Mouse (Mus musculus) left cerebral cortex, postnatal 14 days (tissue): ENCODE measurements at regions not wholly inside any gene's neighbourhood (a gene's known extent, or its start where the extent isn't known, plus 50 kb on each side); places are given as distances from the start of the nearest gene placed in this dataset.

Source experiments
- DNase-seq, 2 experiments: peaks; one replicate each; pipeline ENCODE4 v3.0.0; 2021 to 2022; ENCODE audit warnings: low spot score in 2 of 2, mixed read lengths in 1 of 2
- intact Hi-C: fragments of 180-260 bp; cut with DNase I; formaldehyde crosslinking; loops from one replicate; pipeline ENCODE4 v1.15.1; 2025

DNA sequence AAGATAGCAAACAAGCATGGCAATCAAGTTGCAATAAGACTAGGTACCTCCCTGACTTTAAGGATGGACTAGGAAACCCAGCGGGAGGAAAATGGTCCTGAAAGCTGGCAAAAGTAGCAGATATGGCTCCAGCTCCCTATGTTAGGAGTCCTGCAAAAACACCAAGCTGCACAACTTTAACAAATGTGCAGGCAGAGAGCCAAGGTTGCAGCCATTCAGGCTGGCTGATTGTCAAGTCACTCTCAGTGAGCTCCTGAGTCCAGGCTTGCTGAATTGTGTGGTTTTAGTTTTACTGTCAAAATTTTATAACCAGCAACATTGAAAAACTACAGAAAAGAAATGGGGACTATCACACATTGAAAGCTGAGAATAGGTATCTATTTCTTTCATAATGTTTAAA lies 1122.8 kb upstream of the Slc10a2 start:
- no peak for DNase-seq
- intact Hi-C loops: no loop called here

DNA sequence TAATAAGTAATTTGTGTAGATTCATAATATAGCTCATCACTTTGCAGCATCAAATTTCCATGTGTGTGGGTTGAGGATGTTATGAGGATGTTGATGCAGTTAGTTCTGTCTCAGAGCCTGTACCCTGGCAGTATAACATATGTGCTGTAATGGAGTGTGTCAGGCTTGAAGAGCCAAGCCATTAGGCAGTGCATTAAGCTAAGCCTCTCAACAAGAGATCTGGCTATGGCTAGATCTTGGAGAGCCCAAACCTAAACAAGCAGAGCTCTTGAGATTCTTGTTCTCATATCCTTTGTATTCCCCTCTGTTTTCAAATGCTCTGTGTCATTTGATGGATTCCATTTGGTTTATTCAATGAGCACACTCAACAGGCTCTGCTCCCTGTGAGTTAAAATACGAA lies 1120.0 kb upstream of the Slc10a2 start:
- intact Hi-C loops: no loop called here
- no peak for DNase-seq

DNA sequence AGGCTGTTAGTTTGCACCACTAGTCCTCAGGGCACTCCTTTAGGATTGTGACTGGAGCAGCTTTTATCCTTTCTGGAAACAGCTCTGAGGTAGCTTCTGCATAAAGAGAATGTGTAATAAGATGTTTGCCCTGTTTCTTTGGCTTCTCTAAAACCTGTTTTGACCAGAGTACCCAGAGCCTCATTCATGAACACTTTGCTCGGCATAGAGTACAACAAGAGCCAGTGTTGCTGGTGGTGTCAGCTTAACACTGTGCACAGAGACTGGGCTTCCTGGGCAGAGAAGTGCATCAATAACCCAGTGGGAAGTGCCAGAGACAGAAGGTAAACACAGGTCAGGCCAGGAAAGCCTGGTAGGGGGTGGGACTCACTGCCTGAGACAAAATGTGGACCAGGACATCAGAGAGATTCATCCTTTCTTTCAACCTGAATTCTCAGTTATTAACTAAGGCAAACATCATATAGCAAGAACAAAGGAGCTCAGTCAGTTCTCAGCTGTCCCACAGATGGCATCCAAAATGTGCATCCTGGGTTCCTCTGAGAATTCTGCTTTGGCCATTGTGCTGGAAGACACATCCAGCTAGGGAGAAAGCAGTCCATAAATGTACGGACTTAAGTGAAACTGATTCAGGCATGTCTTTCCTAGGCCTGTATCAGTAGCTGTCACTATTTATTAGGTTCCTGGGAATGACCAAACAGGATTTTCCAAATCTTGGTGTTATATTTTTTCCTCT lies 1102.6 kb upstream of the Slc10a2 start:
- intact Hi-C loops: no loop called here
- DNase-seq: peak in 1 of 2 experiments; percentile 1

DNA sequence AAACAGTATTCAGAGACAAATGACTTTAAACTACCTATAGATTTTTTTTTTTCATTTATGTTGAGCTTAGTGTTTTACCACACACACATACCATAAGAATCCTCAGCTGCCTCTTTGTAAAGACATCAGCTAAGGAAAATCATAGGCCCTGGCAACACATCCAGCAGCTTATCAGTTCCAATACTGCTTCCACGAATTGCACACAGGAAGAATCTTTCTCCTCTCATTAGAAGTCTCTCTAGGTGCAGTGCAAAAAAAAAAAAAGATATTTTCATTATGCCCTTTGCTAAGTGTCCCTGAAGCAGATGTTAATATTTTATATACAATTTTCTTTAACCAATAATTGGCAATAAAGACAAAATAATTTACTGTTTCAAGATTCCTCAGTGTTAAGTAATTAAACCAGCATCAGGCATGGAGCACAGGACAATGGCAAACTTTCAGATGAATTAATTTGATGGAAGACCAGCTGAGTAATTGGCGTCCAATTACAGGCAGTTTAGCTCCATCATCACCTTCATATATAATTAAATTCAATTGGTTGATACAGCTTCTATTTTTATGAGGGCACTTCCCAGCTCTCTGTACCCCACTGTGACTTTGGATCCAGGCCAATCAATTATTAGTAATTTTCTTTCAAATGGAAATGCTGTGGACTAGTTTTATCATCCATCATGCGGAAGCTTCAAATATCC lies 1099.0 kb upstream of the Slc10a2 start:
- DNase-seq: no peak
- intact Hi-C loops: no loop called here

DNA sequence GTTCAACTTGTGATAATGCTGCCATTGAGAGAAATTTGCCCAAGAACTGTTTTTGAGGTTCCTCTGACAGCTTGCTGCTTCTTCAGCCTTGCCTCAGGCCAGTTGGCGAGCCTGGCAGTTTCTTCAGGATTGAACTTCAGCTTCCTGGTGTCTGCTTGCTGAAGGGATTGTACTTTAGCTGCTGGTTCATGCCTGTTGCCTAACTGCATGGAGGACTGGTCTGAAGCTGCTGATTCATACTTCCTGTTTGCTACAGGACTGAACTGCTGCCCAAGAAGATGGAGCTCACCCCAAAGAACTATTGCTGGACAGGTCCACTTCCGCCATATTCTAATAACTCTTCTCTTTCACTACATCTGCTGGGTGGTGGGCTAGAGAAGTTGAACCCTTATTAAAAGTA lies 1086.3 kb upstream of the Slc10a2 start:
- intact Hi-C loops: no loop called here
- DNase-seq: no peak

DNA sequence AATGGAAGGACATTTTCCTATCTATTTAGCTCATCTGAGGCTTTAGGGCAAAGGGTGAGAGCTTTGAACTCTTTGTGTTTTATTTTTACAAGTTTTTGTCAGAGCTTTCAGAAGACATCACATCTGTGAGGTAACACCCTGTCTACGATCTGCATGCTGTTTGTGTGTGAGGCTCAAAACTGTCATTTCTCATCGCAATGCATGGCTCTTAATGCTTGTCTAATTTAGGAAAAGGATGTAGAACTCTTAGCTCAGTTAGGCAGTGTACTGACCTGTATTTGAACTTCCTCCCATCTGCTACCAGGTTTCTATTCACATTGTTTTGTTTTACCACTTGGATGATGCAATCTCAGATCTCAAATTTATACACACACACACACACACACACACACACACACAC lies 1083.3 kb upstream of the Slc10a2 start:
- intact Hi-C loops: no loop called here
- DNase-seq: no peak

DNA sequence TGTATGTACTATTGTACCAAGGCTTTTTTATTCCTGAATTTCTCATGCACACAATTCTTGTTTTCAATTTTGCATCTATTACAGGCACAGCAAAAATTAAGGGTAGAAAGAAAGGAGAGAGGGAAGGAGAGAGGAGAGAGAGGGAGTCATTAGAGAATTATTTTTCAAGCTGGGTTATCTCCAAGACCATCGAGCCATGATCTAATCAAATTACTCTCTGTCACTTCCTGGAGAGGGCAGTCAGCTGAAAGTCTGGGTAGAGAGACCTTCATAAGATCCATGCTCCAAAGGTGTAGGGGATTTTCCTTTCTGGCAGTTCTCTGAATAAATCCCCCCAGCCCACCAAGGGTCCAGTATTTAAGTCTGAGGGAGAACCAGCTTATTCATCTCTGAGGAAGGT lies 1081.4 kb upstream of the Slc10a2 start:
- intact Hi-C loops: no loop called here

DNA sequence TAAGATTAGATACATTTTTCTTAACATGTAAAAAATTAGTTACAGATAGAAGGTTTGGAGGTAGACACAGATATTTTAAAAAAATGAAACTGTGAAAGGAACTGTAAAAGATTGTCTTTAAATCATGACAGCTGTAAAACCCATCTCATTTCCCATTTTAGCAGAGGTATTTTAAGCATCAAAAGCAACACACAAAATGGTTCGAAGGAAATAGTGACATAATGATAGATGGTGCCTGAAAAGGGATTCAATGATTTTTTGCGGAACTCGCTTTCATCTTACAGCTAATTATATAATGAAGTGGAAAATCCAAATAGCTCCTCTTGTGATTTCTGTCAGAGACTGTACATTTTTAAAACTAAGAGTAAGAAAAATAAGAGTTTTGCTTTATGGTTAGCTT lies 1074.5 kb upstream of the Slc10a2 start:
- DNase-seq: peak in 1 of 2 experiments; percentile 7
- intact Hi-C loops: no loop called here

More for the DNA sequence above, 1081.4 kb upstream of the Slc10a2 start:
- DNase-seq: no peak

DNA sequence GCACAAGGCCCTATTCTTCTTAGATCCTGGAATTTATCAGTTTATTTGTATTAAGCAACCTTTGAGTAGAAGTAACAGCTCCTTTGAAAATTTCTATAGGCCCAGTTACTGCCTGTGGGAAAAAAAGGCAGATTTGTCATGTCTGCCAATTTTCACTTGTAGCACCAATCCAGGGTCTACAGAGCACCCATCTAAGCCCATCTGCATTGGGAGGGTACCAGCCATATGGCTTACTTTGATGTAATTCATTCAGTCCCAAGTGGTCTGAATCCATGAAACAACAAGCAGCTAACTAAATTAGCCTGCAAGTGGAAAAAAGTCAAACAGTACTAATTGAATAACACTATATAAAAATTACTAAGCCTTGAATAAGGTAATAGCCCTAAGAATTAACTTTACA lies 1061.3 kb upstream of the Slc10a2 start:
- no peak for DNase-seq
- intact Hi-C loops: no loop called here

DNA sequence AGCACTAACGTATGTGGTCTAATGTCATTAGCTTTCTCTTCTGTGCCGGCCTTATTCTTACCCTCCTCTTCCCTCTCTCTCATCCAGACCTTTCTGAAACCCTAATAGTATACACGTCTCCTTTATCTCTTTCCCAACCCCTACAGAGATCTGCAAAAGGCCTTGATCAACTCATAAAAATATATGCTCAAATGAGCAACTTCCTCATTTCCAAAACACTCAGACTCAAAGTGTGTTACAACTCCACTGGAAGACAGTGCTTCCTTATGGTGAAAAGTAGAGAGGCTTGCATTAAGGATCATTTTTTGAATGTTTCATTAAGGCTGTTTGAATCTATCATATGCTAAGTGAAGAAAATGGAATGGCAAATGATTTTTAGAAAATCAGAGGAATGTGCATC lies 1060.1 kb upstream of the Slc10a2 start:
- DNase-seq: no peak
- intact Hi-C loops: no loop called here

DNA sequence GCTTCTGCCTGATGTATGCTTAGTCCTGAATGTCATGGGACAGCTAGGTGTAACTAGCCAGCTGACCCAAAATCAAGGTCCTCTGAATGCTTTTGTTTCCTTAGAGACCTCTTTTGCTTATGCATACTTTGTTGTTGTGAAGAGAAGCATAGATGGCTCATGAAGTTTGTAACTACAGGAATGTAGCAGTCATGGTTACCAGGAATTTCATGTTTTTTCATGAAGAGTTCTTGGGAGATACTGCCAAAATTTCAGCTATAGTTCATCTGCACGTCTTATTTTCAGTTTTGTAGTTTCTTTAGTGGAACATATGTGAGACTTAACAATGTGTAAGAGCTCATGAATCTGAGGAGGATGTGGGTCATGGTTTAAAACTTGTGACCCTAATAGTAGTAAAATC lies 1059.6 kb upstream of the Slc10a2 start:
- intact Hi-C loops: no loop called here
- no peak for DNase-seq

DNA sequence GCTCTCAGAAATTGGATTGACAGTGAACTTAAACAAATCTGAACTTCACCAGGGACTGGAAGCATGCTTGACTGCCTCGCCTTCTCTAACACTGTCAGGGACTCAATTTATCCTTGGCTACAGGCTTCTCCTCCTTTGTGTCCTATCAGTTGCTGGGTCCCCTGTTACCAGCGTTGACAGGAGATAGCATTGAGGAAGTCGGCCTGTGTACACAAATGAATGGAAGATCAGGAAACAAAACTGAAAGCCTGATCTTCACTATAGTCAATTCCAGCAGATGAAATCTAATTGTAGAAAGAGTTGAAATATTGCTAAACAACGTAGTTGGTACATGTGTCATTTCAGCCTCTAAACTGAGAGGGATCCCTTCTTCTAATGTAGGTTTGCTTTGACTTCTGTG lies 1039.4 kb upstream of the Slc10a2 start:
- intact Hi-C loops: no loop called here
- DNase-seq: no peak

DNA sequence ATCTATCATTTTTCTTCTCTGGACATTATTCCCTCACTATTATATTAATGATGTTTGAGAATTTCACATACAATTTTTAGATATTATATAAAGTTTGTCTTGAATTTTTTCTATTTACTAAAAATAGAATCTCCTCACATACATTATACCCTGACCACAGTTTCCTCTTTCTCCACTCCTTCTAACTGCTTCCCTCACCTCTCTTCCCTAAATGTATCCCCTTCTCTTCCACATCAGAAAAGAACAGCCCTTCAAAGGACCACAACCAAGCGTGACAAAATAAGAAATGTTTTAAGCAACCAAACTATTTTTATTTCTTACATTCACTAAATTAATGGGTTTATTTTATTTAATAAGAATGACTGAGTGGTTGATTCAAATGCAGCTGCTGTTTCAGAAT lies 1034.9 kb upstream of the Slc10a2 start:
- intact Hi-C loops: no loop called here
- DNase-seq: no peak

DNA sequence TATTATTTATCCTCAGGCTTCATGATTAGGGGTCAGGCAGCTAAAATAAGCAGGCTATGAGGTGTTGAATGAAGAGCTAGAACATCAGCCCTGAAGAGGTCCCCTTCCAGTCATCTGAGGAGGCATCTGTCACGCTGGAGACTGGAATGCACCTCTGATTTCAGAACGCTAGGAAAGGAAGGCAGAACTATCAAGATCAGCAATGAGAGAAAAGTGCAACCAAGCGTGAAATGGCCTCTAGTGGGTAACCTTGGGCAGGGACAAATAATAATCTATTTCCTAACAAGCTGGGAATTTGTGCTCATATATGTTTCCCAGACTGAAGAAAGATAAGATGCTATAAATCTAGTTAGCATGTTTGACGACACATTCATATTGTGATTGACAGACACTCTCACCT lies 1034.0 kb upstream of the Slc10a2 start:
- intact Hi-C loops: no loop called here

DNA sequence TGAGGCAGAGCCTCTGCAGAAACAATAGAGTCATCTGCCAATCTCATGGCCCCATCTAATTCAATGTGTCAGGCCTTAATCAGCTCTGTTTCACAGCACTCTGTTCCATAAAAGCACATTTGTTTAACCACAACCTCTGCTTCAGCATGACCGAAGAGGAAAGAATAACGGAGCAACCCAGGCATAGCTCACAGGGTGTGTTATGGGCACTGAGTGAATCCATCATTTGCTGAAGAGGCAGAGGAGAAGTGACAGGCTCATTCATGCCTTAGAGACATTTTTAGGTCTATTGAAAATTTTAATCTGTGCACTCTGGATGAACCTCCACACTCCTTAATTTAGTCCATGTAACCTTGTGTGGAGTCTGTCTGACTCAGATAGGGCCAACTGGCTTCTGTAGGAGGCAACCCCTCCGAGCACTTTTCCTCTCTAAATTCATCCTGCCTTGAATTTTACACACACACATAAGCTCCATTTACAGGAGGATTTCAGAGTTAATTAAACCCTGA lies 1027.1 kb upstream of the Slc10a2 start:
- no peak for DNase-seq
- intact Hi-C loops: no loop called here

More for the DNA sequence above, 1034.0 kb upstream of the Slc10a2 start:
- no peak for DNase-seq

DNA sequence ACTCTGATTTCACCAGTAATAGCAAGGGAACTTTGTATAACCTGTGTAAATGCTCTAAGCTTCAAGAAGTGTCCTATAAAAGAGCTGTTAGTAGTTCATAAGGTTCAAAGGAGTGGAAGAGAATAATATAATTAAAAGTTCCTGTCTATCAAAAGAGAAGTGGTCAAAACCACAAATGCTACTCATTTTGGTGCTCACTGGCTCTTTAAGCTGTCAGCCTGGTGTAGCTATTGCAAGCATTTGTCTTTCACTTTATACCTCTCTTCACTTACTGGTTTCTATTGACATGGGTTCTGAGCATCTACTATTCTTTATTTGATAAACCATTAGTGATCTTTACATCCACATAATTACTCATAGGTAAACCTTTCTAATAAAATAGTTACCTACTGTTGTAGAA lies 1020.1 kb upstream of the Slc10a2 start:
- no peak for DNase-seq
- intact Hi-C loops: no loop called here

DNA sequence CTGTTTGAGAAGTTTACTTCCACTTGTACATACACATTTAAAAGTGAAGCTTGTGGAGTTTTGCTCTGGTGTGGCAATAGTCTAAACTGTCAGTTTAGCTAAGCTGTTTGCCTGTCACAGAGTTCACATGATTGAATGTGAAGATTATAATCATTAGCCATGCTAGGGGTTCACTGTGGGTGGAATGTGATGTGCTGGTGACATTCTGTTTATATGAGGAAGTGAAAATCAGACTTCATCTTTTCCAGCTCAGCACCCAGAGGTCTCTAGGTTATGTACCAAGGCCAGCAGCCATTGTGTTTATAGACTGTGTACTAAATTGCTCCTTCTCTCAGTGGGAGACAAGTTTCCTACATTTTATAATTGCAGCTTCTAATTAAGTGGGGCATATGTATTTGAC lies 1014.4 kb upstream of the Slc10a2 start:
- intact Hi-C loops: no loop called here
- no peak for DNase-seq

DNA sequence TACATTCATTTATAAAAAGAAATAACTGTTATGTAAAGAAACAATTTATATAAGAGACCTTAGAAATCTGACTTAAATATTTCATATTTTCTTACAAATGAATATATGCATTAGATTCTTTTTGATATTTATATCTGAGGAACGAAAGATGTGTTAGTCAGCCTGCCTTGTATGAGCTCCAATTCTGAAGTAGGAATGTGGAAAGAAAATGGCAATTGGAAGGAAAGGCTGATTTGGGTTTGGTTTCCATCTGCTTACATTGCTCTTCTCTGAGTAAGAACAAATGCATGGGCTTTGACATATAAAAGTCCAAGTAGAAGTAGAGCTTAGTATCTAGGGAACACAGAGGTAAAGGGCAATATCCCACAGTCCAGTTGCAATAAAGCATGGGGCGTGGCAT lies 1006.2 kb upstream of the Slc10a2 start:
- intact Hi-C loops: no loop called here
- peak in 1 of 2 experiments; percentile 14 for DNase-seq

DNA sequence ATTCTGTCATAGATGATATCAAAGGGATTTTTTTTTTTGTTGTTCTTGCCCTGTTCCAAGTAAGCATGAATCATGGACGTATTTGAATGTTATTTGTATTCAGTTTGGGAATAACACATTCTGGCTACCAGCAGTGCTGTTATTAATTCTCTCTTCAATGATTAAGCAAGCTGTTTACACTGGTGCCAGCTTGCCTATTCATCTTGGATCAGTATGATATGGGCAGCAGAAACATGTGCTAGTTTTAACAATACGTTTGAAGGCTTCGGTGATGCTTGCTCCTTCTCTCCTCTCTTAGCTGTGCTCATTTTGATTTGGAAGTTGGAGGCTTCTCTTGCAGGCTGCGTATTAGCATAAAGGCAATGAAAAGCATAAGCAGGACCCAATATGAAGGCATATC lies 984.9 kb upstream of the Slc10a2 start:
- no peak for DNase-seq
- intact Hi-C loops: no loop called here

DNA sequence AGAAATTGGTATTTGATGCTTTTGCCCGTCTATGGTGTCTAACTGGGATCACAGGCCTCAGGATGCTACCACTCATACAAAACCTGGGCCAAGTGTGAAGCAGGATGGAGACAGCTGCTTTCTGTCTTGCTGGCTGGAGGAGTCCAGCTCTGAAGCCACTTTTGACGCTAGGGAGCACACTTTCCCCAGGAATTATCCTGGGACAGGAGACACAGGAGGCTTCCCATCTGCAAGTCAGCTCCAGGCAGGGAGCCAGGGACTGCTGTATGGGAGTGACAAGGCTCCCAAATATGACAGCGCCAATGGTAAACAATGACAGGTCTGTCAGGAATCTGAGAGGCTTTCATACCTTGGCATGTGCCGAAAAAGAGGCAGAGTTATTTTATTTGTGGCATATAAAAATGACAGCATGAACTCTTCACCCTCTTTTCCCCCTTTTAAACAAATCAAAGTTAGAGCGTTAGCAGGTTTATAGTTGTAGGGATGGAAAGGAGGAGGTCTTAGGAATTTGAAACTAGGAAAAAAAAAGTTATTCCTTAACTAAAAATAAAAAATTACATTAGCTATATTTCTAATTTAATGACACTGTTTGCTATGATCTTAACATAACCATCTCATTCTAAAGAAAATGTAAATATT lies 938.9 kb upstream of the Slc10a2 start:
- intact Hi-C loops: no loop called here
- DNase-seq: peak; percentile 37 to 61

DNA sequence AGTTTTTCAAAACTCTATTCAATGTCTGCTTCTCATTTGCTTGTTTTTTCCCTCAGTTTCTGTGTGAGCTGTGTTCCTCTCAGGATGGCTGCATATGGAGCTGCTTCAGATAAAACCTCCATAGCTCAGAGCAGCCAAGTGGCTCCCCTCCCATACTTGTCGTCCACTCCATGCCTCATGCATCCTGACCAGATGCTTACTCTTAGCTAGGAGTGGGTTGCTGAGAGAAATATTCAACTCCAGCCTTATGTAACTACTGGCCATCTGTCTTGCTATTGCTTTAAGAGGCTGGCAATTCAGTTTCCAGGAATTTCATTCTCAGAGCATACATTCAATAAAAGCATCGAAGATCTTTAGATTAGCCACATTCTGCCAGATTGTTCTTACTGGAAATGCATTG lies 907.1 kb upstream of the Slc10a2 start:
- DNase-seq: peak; percentile 40 to 62
- intact Hi-C loops: no loop called here
